Mouse (Mus musculus): Measurements from ENCODE around the gene Emp2. TPM values are rescaled to one million over a fixed set of nuclear protein-coding genes. Genes with fewer than 3 reads are reported as not detected.

The Emp2 gene
- polyA plus RNA-seq, 1 experiment from 2014 or later: 1.6 TPM

Other genes with a start within 250 kb of the Emp2 start
- 0.42 to 2.0 TPM (median 0.67 TPM) in 3 replicates for gene Rpl39l, start 143.7 kb downstream of the Emp2 start, polyA plus RNA-seq (2018)
- 0.07 to 2.4 TPM (median 0.11 TPM) in 3 replicates for gene Atf7ip2, start 121.3 kb downstream of the Emp2 start, polyA plus RNA-seq (2018)
- gene Tekt5, start 81.5 kb upstream of the Emp2 start, polyA plus RNA-seq (2018): not detected in 3 replicates
- 10.3 to 36.7 TPM (median 20.2 TPM) in 3 replicates for gene Nubp1, start 98.0 kb upstream of the Emp2 start, polyA plus RNA-seq (2018)
- gene Tvp23a, start 133.4 kb upstream of the Emp2 start, polyA plus RNA-seq (2018): not detected in 3 replicates
- gene Ciita, start 166.1 kb upstream of the Emp2 start, polyA plus RNA-seq (2018): 0.31 to 5.2 TPM (median 1.5 TPM) in 3 replicates
- gene Dexi, start 229.1 kb upstream of the Emp2 start, polyA plus RNA-seq (2018): 4.4 to 7.5 TPM (median 6.5 TPM) in 3 replicates
- gene Clec16a, start 231.4 kb upstream of the Emp2 start, polyA plus RNA-seq (2018): 9.0 to 13.9 TPM (median 12.7 TPM) in 3 replicates

Measured in macrophage (primary cell).